Mouse (Mus musculus) midbrain, embryonic 16.5 days (tissue): ENCODE results near the gene Tmem268. TPM values are rescaled to one million over a fixed set of nuclear protein-coding genes. Genes with fewer than 3 reads are reported as not detected.

Experiments used
- ATAC-seq: fragments of 200-750 bp; cut with Nextera tagmentation; 2 replicates; pipeline ENCODE4 v1.8.0; 2017; ENCODE audit warnings: moderate TSS enrichment
- H3K27ac ChIP-seq: fragments of 300-500 bp; sonication (generic); 2 replicates; pipeline ENCODE4 v1.5.1; 2014; ENCODE audit warnings: mild to moderate bottlenecking, low read length, mixed read lengths
- H3K27me3 ChIP-seq: fragments of 300-500 bp; sonication (generic); 2 replicates; pipeline ENCODE4 v1.6.1; 2014; ENCODE audit warnings: low read depth, low read length, mixed read lengths; ENCODE audit not compliant: control insufficient read depth, insufficient read depth
- H3K36me3 ChIP-seq: fragments of 300-500 bp; sonication (generic); 2 replicates; pipeline ENCODE4 v1.6.1; 2014; ENCODE audit warnings: mild to moderate bottlenecking, low read length, moderate library complexity, mixed read lengths; ENCODE audit not compliant: control insufficient read depth, insufficient read depth
- H3K4me1 ChIP-seq: fragments of 300-500 bp; sonication (generic); 2 replicates; pipeline ENCODE4 v1.6.1; 2014; ENCODE audit warnings: mild to moderate bottlenecking, low read length, mixed read lengths; ENCODE audit not compliant: control insufficient read depth, insufficient read depth
- H3K4me2 ChIP-seq: fragments of 300-500 bp; sonication (generic); 2 replicates; pipeline ENCODE4 v1.6.1; 2014; ENCODE audit warnings: mild to moderate bottlenecking, low read length, mixed read lengths
- H3K4me3 ChIP-seq: fragments of 300-500 bp; sonication (generic); 2 replicates; pipeline ENCODE4 v1.5.1; 2014; ENCODE audit warnings: low read depth, mild to moderate bottlenecking, low read length, moderate library complexity, mixed read lengths
- H3K9ac ChIP-seq: fragments of 300-500 bp; sonication (generic); 2 replicates; pipeline ENCODE4 v1.6.1; 2014; ENCODE audit warnings: low read depth, low read length, mixed read lengths
- H3K9me3 ChIP-seq: fragments of 300-500 bp; sonication (generic); replicated peaks from 2 replicates; pipeline ENCODE4 v1.6.1; 2014; ENCODE audit warnings: mild to moderate bottlenecking, low read length, mixed read lengths; ENCODE audit not compliant: control insufficient read depth, poor library complexity, severe bottlenecking
- WGBS: fragments of 180-500 bp; shearing (Covaris S2); extraction: QIAGEN DNeasy Blood & Tissue Kit; methylation state at CpG from one replicate; pipeline ENCODE4 v1.1.7; 2014; 5-methylcytosine and 5-hydroxymethylcytosine counted together
- polyA plus RNA-seq: library from polyadenylated mRNA; unstranded; fragments of >200 nt; fragmentation: Nextera tagmentation; extraction: Ambion mirVana; gene quantifications from 2 replicates; pipeline ENCODE4 v1.2.1, GENCODE M21; 2015

Gene Tmem268
- polyA plus RNA-seq, 1 experiment from 2014 or later = 4.5 TPM

- WGBS = 83% methylated on average over 2 of the region's 2 CpGs
These were observed 16.4 kb upstream of the Tmem268 start for GRCm38 (mm10) chr4:63542209-63542608.

GRCm38 (mm10) chr4:63543746-63544493, 14.7 kb upstream of the Tmem268 start:
- Histone ChIP-seq H3K4me1 (peaks cover 25% of the 10 kb centered on the region), H3K9ac (peak overlapping the region; percentile 92; the same call in 1 of the 2 replicates)
- WGBS = 60% methylated on average over 10 of the region's 10 CpGs

More at GRCm38 (mm10) chr4:63542209-63542608, 16.4 kb upstream of the Tmem268 start:
- Histone ChIP-seq H3K36me3 (no peaks in the 10 kb centered on the region), H3K9me3 (no peaks in the 10 kb centered on the region), H3K9ac (no peak overlapping the region), H3K27me3 (no peaks in the 10 kb centered on the region), H3K4me1 (peaks cover 26% of the 10 kb centered on the region), H3K4me3 (no peak overlapping the region), H3K4me2 (no peak overlapping the region), H3K27ac (no peak overlapping the region)
- ATAC-seq = no peak

GRCm38 (mm10) chr4:63544494-63545230, 13.9 kb upstream of the Tmem268 start, which contains the start of gene Atp6v1g1:
Gene Atp6v1g1 (plus strand): TSS chr4:63544772.
- ATAC-seq = peak; percentile 97
- H3K4me2 ChIP-seq = peak within 1 kb of the TSS; percentile 90
- H3K9me3 ChIP-seq = no peaks in the 10 kb centered on the region
- H3K27ac ChIP-seq = peak within 1 kb of the TSS; percentile 86
- H3K9ac ChIP-seq = peak within 1 kb of the TSS; percentile 92
- 2% methylated on average over 32 of the region's 57 CpGs for WGBS
- H3K36me3 ChIP-seq = peaks cover 13% of the 10 kb centered on the region
- peak within 1 kb of the TSS; percentile 66 for H3K4me3 ChIP-seq
- H3K4me1 ChIP-seq = peaks cover 25% of the 10 kb centered on the region
- no peaks in the 10 kb centered on the region for H3K27me3 ChIP-seq

More at GRCm38 (mm10) chr4:63543746-63544493, 14.7 kb upstream of the Tmem268 start:
- peak overlapping the region; percentile 86 for H3K27ac ChIP-seq
- peak overlapping the region; percentile 66 for H3K4me3 ChIP-seq
- H3K36me3 ChIP-seq = peaks cover 5% of the 10 kb centered on the region
- H3K9me3 ChIP-seq = no peaks in the 10 kb centered on the region
- H3K27me3 ChIP-seq = no peaks in the 10 kb centered on the region
- peak overlapping the region; percentile 57 for H3K4me2 ChIP-seq
- peak; percentile 80 for ATAC-seq

DNA sequence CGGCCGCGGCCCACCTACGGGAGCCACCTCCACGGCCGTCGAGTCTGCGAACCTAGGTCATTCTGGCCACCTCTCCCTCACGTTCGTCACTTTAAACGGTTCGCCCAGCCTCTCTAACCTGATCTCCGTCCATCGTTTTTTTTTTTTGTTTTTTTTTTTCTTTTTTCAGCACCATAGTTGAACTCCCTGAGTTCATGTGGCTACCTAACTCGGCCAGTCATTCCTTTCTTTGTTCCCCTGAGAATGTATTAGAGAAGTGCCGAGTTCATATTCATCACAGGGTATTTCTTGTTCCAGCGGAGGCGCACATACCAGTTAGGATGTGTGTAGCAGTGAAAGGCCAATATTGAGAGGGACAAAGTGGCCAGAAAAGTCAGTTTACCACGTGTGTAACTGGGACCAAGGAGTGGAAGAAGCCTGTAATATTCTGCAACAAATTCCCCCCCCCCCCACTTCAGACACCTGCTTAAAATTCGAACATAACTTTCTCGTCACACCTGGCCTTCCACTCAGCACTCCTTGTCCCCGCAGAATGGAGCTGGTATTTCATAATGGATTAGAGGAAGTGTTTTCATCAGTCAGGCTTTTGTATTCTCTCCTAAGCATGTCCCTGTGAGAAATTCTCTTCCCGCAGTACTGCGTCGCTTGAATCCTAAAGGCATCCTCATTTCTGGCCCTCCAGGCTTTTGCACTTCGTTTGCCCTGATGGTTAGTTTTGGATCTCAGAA, 13.2 kb upstream of the Tmem268 start:
- H3K4me2 ChIP-seq = peak overlapping the region; percentile 90
- H3K36me3 ChIP-seq = peaks cover 13% of the 10 kb centered on the region
- peak overlapping the region; percentile 86 for H3K27ac ChIP-seq
- no peaks in the 10 kb centered on the region for H3K27me3 ChIP-seq
- peaks cover 25% of the 10 kb centered on the region for H3K4me1 ChIP-seq
- H3K9me3 ChIP-seq = no peaks in the 10 kb centered on the region
- H3K9ac ChIP-seq = peak overlapping the region; percentile 92
- 11% methylated on average over 25 of the region's 26 CpGs for WGBS
- peak overlapping the region; percentile 66 for H3K4me3 ChIP-seq
- no peak for ATAC-seq

DNA sequence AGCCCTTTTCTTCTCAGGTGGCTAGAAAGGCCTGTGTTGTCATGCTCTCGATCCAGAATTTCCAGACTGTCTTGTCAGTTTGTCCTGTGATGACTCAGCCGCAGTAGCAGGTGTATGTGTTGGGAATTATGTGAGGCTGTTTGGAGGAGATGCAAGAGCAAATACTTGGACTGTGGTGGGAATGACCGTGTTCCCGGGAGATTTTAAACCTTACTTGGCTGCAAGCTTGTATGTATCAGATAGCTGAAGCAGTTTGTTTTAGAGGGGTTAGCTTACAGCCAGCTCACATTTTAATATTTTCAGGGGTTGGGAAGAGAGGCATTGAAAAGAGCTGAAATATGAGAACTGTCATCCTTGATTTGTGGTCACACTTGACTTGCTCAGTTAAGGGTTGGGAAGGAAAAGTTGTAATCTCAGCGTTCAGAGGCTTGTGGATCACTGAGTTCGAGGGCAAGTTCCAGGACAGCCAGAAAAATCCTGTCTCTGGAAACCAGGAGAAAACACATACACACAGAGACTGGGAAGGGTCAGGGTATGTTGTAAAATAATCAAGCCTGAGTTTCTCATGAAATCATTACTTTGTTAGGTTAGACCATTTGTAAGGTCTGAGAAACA, 12.0 kb upstream of the Tmem268 start:
- WGBS = 84% methylated on average over 6 of the region's 6 CpGs
- no peak overlapping the region for H3K9ac ChIP-seq
- H3K4me3 ChIP-seq = no peak overlapping the region
- no peak for ATAC-seq
- H3K9me3 ChIP-seq = no peaks in the 10 kb centered on the region
- H3K4me2 ChIP-seq = peak overlapping the region; percentile 90
- peaks cover 20% of the 10 kb centered on the region for H3K36me3 ChIP-seq
- no peak overlapping the region for H3K27ac ChIP-seq
- H3K4me1 ChIP-seq = peaks cover 25% of the 10 kb centered on the region
- no peaks in the 10 kb centered on the region for H3K27me3 ChIP-seq

DNA sequence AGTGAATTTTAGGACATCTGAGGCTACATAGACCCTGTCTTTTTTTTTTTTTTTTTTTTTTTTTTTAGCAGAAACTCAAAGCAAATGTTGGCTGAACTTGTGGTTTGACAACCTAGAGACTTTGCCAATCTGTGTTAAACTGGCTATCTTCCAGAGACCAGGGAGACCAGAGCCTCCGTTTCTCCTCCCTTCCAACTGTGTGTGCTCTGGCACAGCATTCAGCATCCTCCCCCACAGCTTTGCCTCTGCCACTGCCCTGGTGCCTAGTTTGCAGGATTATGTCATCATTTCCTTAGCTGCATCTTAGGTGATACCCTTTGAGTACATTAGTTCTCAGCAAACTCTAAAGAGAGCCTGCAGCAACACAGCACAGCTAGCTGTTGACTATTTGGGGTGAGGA, 10.8 kb upstream of the Tmem268 start:
- no peak for ATAC-seq
- no peak overlapping the region for H3K4me2 ChIP-seq

DNA sequence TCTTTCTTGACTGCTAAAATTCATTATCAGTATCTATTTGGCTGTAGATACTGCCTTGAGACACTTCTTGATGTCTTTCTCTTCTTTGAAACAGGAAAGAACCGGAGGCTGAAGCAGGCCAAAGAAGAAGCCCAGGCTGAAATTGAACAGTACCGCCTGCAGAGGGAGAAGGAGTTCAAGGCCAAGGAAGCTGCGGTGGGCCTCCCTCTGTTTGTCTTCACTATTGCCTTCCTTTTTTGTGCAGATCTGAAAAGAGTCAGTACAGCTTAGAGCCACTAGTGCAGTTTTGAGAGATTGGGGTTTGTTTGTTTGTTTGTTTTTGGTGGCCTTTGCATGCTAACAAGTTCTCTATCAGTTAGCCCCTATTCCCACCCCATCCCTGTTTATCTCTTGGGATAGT, 10.1 kb upstream of the Tmem268 start:
- Histone ChIP-seq H3K4me1 (peaks cover 25% of the 10 kb centered on the region), H3K9me3 (no peaks in the 10 kb centered on the region), H3K4me3 (no peak overlapping the region), H3K27ac (no peak overlapping the region), H3K36me3 (peaks cover 25% of the 10 kb centered on the region), H3K9ac (no peak overlapping the region), H3K27me3 (no peaks in the 10 kb centered on the region), H3K4me2 (no peak overlapping the region)
- ATAC-seq = no peak
- WGBS = 82% methylated on average over 3 of the region's 3 CpGs

More for the DNA sequence above, 10.8 kb upstream of the Tmem268 start:
- Histone ChIP-seq H3K4me1 (peaks cover 25% of the 10 kb centered on the region), H3K27ac (no peak overlapping the region), H3K9me3 (no peaks in the 10 kb centered on the region), H3K4me3 (no peak overlapping the region), H3K9ac (no peak overlapping the region), H3K27me3 (no peaks in the 10 kb centered on the region), H3K36me3 (peaks cover 25% of the 10 kb centered on the region)
- 80% methylated on average over 1 of the region's 1 CpGs for WGBS

GRCm38 (mm10) chr4:63550908-63551307, 7.7 kb upstream of the Tmem268 start:
- WGBS = 97% methylated on average over 3 of the region's 3 CpGs
- Histone ChIP-seq H3K9ac (no peak overlapping the region), H3K36me3 (peaks cover 25% of the 10 kb centered on the region), H3K4me2 (no peak overlapping the region), H3K27ac (no peak overlapping the region), H3K9me3 (no peaks in the 10 kb centered on the region), H3K27me3 (no peaks in the 10 kb centered on the region), H3K4me1 (peaks cover 16% of the 10 kb centered on the region), H3K4me3 (no peak overlapping the region)
- ATAC-seq = no peak
